Mouse (Mus musculus) ES-CJ7 (cell line): ENCODE results near the gene Chrm3.

Experiments
- DNase-seq: peaks from one replicate; pipeline ENCODE4 v3.0.0; 2011; ENCODE audit warnings: low read depth, low spot score

Chrm3 gene

GRCm38 (mm10) chr13:9891088-9891487 lies 469.6 kb downstream of the Chrm3 start:
- DNase-seq: no peak

GRCm38 (mm10) chr13:9890460-9890859 lies 470.2 kb downstream of the Chrm3 start:
- DNase-seq: no peak

- DNase-seq: no peak
Observed at GRCm38 (mm10) chr13:9889954-9890353, 470.7 kb downstream of the Chrm3 start.

- DNase-seq: no peak
Observed at GRCm38 (mm10) chr13:9888284-9888683, 472.4 kb downstream of the Chrm3 start.

- no peak for DNase-seq
Observed at GRCm38 (mm10) chr13:9887261-9887660, 473.4 kb downstream of the Chrm3 start.

- DNase-seq: no peak
Observed at GRCm38 (mm10) chr13:9886465-9887135, 474.0 kb downstream of the Chrm3 start.

- DNase-seq: peak; percentile 77
Observed at GRCm38 (mm10) chr13:9882362-9883282, 478.0 kb downstream of the Chrm3 start.

GRCm38 (mm10) chr13:9881930-9882329 lies 478.7 kb downstream of the Chrm3 start:
- no peak for DNase-seq

- DNase-seq: no peak
Observed at GRCm38 (mm10) chr13:9880401-9880800, 480.2 kb downstream of the Chrm3 start.

GRCm38 (mm10) chr13:9878596-9879010 lies 482.0 kb downstream of the Chrm3 start:
- no peak for DNase-seq

- DNase-seq: no peak
Observed at GRCm38 (mm10) chr13:9873377-9873776, 487.3 kb downstream of the Chrm3 start.

- no peak for DNase-seq
Observed at GRCm38 (mm10) chr13:9866161-9866560, 494.5 kb downstream of the Chrm3 start.

- no peak for DNase-seq
Observed at GRCm38 (mm10) chr13:9847515-9847914, 513.1 kb downstream of the Chrm3 start.

- peak; percentile 37 for DNase-seq
Observed at GRCm38 (mm10) chr13:9846543-9847434, 513.9 kb downstream of the Chrm3 start.

- DNase-seq: peak; percentile 19
Observed at GRCm38 (mm10) chr13:9834146-9834679, 526.4 kb downstream of the Chrm3 start.

GRCm38 (mm10) chr13:9826227-9826626 lies 534.4 kb downstream of the Chrm3 start:
- DNase-seq: peak; percentile 64
